Mouse (Mus musculus) common myeloid progenitor, adult 5-6 weeks (primary cell): ENCODE results near the gene Rarres1. TPM values are rescaled to one million over a fixed set of nuclear protein-coding genes. Genes with fewer than 3 reads are reported as not detected.

Experiments
- ATAC-seq: replicated peaks from 2 replicates; pipeline ENCODE4 v1.8.0; 2016; ENCODE audit warnings: low read depth, mild to moderate bottlenecking, moderate TSS enrichment, inconsistent platforms; ENCODE audit not compliant: poor library complexity, severe bottlenecking
- total RNA-seq: library from RNA; stranded (forward); fragments of 200-1000, 187-1606 nt; gene quantifications from 2 replicates; pipeline ENCODE4 v1.2.3, GENCODE M21; 2017

Gene Rarres1
- total RNA-seq, 1 experiment from 2014 or later = not detected

- ATAC-seq = no peak
These were observed 19.0 kb downstream of the Rarres1 start for GRCm38 (mm10) chr3:67496310-67496709.

- no peak for ATAC-seq
These were observed 22.2 kb downstream of the Rarres1 start for GRCm38 (mm10) chr3:67493132-67493531.

GRCm38 (mm10) chr3:67492086-67492869 is 23.0 kb downstream of the Rarres1 start:
- ATAC-seq = no peak

GRCm38 (mm10) chr3:67490156-67490555 is 25.2 kb downstream of the Rarres1 start:
- no peak for ATAC-seq

- no peak for ATAC-seq
These were observed 30.1 kb downstream of the Rarres1 start for GRCm38 (mm10) chr3:67485233-67485632.

GRCm38 (mm10) chr3:67482400-67482799 is 32.9 kb downstream of the Rarres1 start:
- no peak for ATAC-seq

GRCm38 (mm10) chr3:67479806-67480205 is 35.5 kb downstream of the Rarres1 start:
- no peak for ATAC-seq

- ATAC-seq = no peak
These were observed 41.9 kb downstream of the Rarres1 start for GRCm38 (mm10) chr3:67473438-67473837.

- peak; percentile 42; the same call in 1 of the 2 replicates for ATAC-seq
These were observed 43.8 kb downstream of the Rarres1 start for GRCm38 (mm10) chr3:67471408-67472127.

GRCm38 (mm10) chr3:67467281-67467680 is 48.0 kb downstream of the Rarres1 start:
- no peak for ATAC-seq

GRCm38 (mm10) chr3:67466576-67466975 is 48.7 kb downstream of the Rarres1 start:
- ATAC-seq = no peak

- peak; percentile 96 for ATAC-seq
These were observed 51.6 kb downstream of the Rarres1 start, which contains the start of gene Lxn for GRCm38 (mm10) chr3:67463450-67464372. Lxn (minus strand) TSS chr3:67463926.

GRCm38 (mm10) chr3:67463001-67463400 is 52.3 kb downstream of the Rarres1 start:
- ATAC-seq = peak; percentile 37; the same call in 1 of the 2 replicates

- ATAC-seq = no peak
These were observed 52.7 kb downstream of the Rarres1 start for GRCm38 (mm10) chr3:67462578-67462977.

- no peak for ATAC-seq
These were observed 53.3 kb downstream of the Rarres1 start for GRCm38 (mm10) chr3:67462015-67462414.

- no peak for ATAC-seq
These were observed 55.4 kb downstream of the Rarres1 start for GRCm38 (mm10) chr3:67459881-67460280.

GRCm38 (mm10) chr3:67450601-67451210 is 64.6 kb downstream of the Rarres1 start:
- ATAC-seq = no peak

- ATAC-seq = no peak
These were observed 65.7 kb downstream of the Rarres1 start for GRCm38 (mm10) chr3:67449660-67450059.

- 0 out of 2 replicates have a peak, but pooled peaks have one; percentile 45 for ATAC-seq
These were observed 68.2 kb downstream of the Rarres1 start for GRCm38 (mm10) chr3:67447143-67447542.

- ATAC-seq = no peak
These were observed 81.3 kb downstream of the Rarres1 start for GRCm38 (mm10) chr3:67434011-67434410.
